ENCODE assay signal across 9 mouse cellular contexts in the genomic region with DNA sequence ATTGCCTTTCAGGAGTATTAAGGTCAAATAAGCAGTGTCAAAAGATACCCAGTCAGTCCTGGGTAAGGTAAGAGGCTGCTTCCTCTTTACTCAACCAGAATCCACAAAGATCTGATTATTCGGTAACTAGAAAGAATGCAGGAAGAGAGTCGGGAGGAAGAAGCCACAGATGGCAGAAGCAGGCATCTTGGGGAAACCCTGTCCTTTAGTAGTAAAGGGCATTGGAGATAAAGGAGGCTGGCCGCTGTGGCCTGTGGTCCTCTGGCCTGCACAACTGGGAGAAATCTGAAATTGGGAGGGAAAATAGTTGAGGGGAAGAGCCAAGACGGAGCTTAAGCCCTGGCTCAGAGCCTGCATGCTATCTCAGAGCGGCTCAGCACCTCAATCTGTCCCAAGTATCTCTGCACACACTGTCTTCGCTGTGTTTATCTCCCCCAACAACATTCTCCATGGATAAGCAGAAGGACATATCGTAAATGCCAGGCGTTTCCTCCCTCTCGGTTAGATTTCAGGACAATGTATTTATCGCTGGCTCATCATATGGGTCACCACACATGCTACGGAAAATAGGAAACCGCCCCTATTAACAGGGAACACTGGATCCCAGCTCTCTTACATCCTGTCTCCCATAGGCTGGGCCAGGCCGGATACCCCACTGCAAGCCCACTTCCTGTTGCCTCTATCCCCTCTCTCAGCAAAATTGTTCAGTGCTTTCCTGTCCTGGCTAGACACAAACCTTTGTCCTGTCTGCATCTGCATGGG. TPM values are rescaled to one million over a fixed set of nuclear protein-coding genes. Genes with fewer than 3 reads are reported as not detected.
DNase-seq lines count a peak whose midpoint lies in the region; ATAC-seq and TF ChIP-seq lines count a peak whose summit lies in the region.
"Had no signal": no experiment of that assay in that cellular context is flagged by ENCODE, and none has a peak within 500 bp of the region (broad histone marks: within the 10 kb centered on the region; RNA-seq: fewer than 3 reads in every experiment).

No protein-coding gene starts in this region.

- peaks cover 14% of the 10 kb centered on the region for H3K4me1 ChIP-seq in lung, adult 2 months (ENCODE audit: control insufficient read depth, insufficient read depth, low read length)
- peaks cover 65% of the 10 kb centered on the region for H3K4me1 ChIP-seq in heart, embryonic 13.5 days
- H3K4me1 ChIP-seq in liver, embryonic 13.5 days (replicated peaks) = peaks cover 25% of the 10 kb centered on the region

- no peak for TF ChIP-seq CTCF in lung, adult 2 months (IDR thresholded peaks at IDR 0.05; ENCODE audit: insufficient read depth, low read length)

- 34% methylated on average over 13 of the region's 13 CpGs for WGBS in lung, adult 2 months
- 32% methylated on average over 13 of the region's 13 CpGs for WGBS in heart, embryonic 13.5 days
- WGBS in liver, embryonic 13.5 days (ENCODE audit: insufficient replicate concordance) = 8% methylated on average over 13 of the region's 13 CpGs

- H3K36me3 ChIP-seq in heart, embryonic 13.5 days = no peaks in the 10 kb centered on the region
- H3K36me3 ChIP-seq in liver, embryonic 13.5 days = no peaks in the 10 kb centered on the region

- H3K27ac ChIP-seq in heart, embryonic 13.5 days (replicated peaks) = peak overlapping the region; percentile 77
- no peak overlapping the region for H3K27ac ChIP-seq in liver, embryonic 13.5 days

- no peak overlapping the region for H3K4me3 ChIP-seq in lung, adult 2 months (replicated peaks; ENCODE audit: extremely low read depth, low read depth, low read length)
- no peak overlapping the region for H3K4me3 ChIP-seq in heart, embryonic 13.5 days
- H3K4me3 ChIP-seq in liver, embryonic 13.5 days (replicated peaks) = no peak overlapping the region

- H3K9me3 ChIP-seq in heart, embryonic 13.5 days = no peaks in the 10 kb centered on the region
- H3K9me3 ChIP-seq in liver, embryonic 13.5 days (replicated peaks) = no peaks in the 10 kb centered on the region

- H3K9ac ChIP-seq in heart, embryonic 13.5 days = no peak overlapping the region
- H3K9ac ChIP-seq in liver, embryonic 13.5 days = no peak overlapping the region

- H3K4me2 ChIP-seq in heart, embryonic 13.5 days = 0 out of 2 replicates have a peak overlapping the region, but pooled peaks have one; percentile 11
- 0 out of 2 replicates have a peak overlapping the region, but pooled peaks have one; percentile 8 for H3K4me2 ChIP-seq in liver, embryonic 13.5 days

- H3K27me3 ChIP-seq in heart, embryonic 13.5 days (replicated peaks) = no peaks in the 10 kb centered on the region
- peaks cover 32% of the 10 kb centered on the region for H3K27me3 ChIP-seq in liver, embryonic 13.5 days
- H3K27me3 ChIP-seq: Patski had no signal

- peak; percentile 60; the same call in 1 of the 2 replicates for ATAC-seq in heart, embryonic 13.5 days (ENCODE audit: extremely low read depth, insufficient number of reproducible peaks, low FRiP score, low TSS enrichment)
- ATAC-seq in liver, embryonic 13.5 days (ENCODE audit: low read depth) = peak; percentile 89
- ATAC-seq: Patski had no signal

- peak; percentile 44 to 78 for DNase-seq in lung, adult 18-20 months
- no peak for DNase-seq in lung, adult 2 months
- peak; percentile 73 for DNase-seq in liver, embryonic 13.5 days
- DNase-seq in thymus, postnatal 0 days (ENCODE audit: low spot score) = peak; percentile 44
- no peak for DNase-seq in spleen, postnatal 4 days (ENCODE audit: low spot score in 2 of 2)
- DNase-seq in gastrocnemius, postnatal 10 days = no peak
- DNase-seq: layer of hippocampus, postnatal 36 days had no signal

- TF ChIP-seq POLR2A in lung, adult 2 months (IDR thresholded peaks at IDR 0.05; ENCODE audit: borderline replicate concordance, extremely low read depth, low read depth, low read length) = no peak

RNA-seq across cellular contexts. Expression of a gene that starts 14.3 kb away (rescaled TPM):
- 67.7 and 79.6 TPM in 2 replicates for polyA plus RNA-seq in lung, adult 2 months (2012; rRNA removed)
- polyA plus RNA-seq in heart, embryonic 13.5 days (2015; fragmentation: Nextera tagmentation; extraction: Ambion mirVana) = 72.1 and 74.6 TPM in 2 replicates
- polyA plus RNA-seq in liver, embryonic 13.5 days (2015; fragmentation: Nextera tagmentation; extraction: Ambion mirVana) = 3.0 and 3.6 TPM in 2 replicates
- polyA plus RNA-seq in thymus, postnatal 0 days (2015; fragmentation: Nextera tagmentation; extraction: Ambion mirVana) = 12.6 and 14.2 TPM in 2 replicates
- 10 to 100 TPM; 11.1 to 14.1 TPM for total RNA-seq in gastrocnemius, postnatal 10 days (2021)

Comparison
In these comparisons a context has a peak if more than half of its experiments do, and no peak if none do; other contexts are left out.
1. DNase-seq: peak in lung, adult 18-20 months (2 of 2), liver, embryonic 13.5 days (single experiment) and thymus, postnatal 0 days (single experiment); none in lung, adult 2 months (single experiment), spleen, postnatal 4 days (0 of 2) and gastrocnemius, postnatal 10 days (single experiment).